Mouse (Mus musculus): ENCODE data around the gene Pramel6. TPM values are rescaled to one million over a fixed set of nuclear protein-coding genes. Genes with fewer than 3 reads are reported as not detected.
"Not testable (repeated sequence)": the region's sequence is repeated elsewhere in the genome, so short reads cannot be mapped to it uniquely, and the experiment has no call there.

The Pramel6 gene
- polyA plus RNA-seq, 1 experiment from 2014 or later: not detected

- Histone ChIP-seq H3K4me3 (ENCODE audit: low read depth, low read length) (no peak overlapping the region), H3K9me3 (ENCODE audit: control insufficient read depth, low read length) (no peaks in the 10 kb centered on the region), H3K27ac (ENCODE audit: low read depth) (no peak overlapping the region), H3K4me1 (replicated peaks; ENCODE audit: control insufficient read depth, insufficient read depth, low read length) (no peaks in the 10 kb centered on the region), H3K4me2 (ENCODE audit: low read length) (no peak overlapping the region), H3K36me3 (ENCODE audit: control insufficient read depth, insufficient read depth, low read length) (no peaks in the 10 kb centered on the region), H3K27me3 (replicated peaks; ENCODE audit: control insufficient read depth, insufficient read depth, low read length) (no peaks in the 10 kb centered on the region), H3K9ac (ENCODE audit: low read length) (no peak overlapping the region)
- WGBS: 90% methylated on average over 4 of the region's 4 CpGs
- no peak for DNase-seq (ENCODE audit: low spot score)
- no peak for ATAC-seq (replicated peaks; ENCODE audit: low FRiP score, low TSS enrichment, low read depth)
Measured at GRCm38 (mm10) chr2:87520651-87521050, 14.3 kb downstream of the Pramel6 start.

- not testable (repeated sequence) for H3K9ac ChIP-seq (ENCODE audit: low read length); DNase-seq (ENCODE audit: low spot score); H3K9me3 ChIP-seq (ENCODE audit: control insufficient read depth, low read length); ATAC-seq (replicated peaks; ENCODE audit: low FRiP score, low TSS enrichment, low read depth); H3K27me3 ChIP-seq (replicated peaks; ENCODE audit: control insufficient read depth, insufficient read depth, low read length); H3K4me1 ChIP-seq (replicated peaks; ENCODE audit: control insufficient read depth, insufficient read depth, low read length); H3K36me3 ChIP-seq (ENCODE audit: control insufficient read depth, insufficient read depth, low read length); H3K27ac ChIP-seq (ENCODE audit: low read depth); H3K4me3 ChIP-seq (ENCODE audit: low read depth, low read length)
- peak overlapping the region; percentile 34 for H3K4me2 ChIP-seq (ENCODE audit: low read length)
- WGBS: 32% methylated on average over 38 of the region's 39 CpGs
Measured at GRCm38 (mm10) chr2:87525899-87526616, 19.7 kb downstream of the Pramel6 start.

- DNase-seq (ENCODE audit: low spot score) (no peak), ATAC-seq (replicated peaks; ENCODE audit: low FRiP score, low TSS enrichment, low read depth) (no peak)
- no peaks in the 10 kb centered on the region for H3K4me1 ChIP-seq (replicated peaks; ENCODE audit: control insufficient read depth, insufficient read depth, low read length)
- no peak within 1 kb of the TSS for H3K27ac ChIP-seq (ENCODE audit: low read depth)
- no peaks in the 10 kb centered on the region for H3K36me3 ChIP-seq (ENCODE audit: control insufficient read depth, insufficient read depth, low read length)
- H3K9ac ChIP-seq (ENCODE audit: low read length): no peak within 1 kb of the TSS
- H3K27me3 ChIP-seq (replicated peaks; ENCODE audit: control insufficient read depth, insufficient read depth, low read length): no peaks in the 10 kb centered on the region
- no peak within 1 kb of the TSS for H3K4me3 ChIP-seq (ENCODE audit: low read depth, low read length)
- no peaks in the 10 kb centered on the region for H3K9me3 ChIP-seq (ENCODE audit: control insufficient read depth, low read length)
- H3K4me2 ChIP-seq (ENCODE audit: low read length): no peak within 1 kb of the TSS
Measured at GRCm38 (mm10) chr2:87531496-87531895, 25.1 kb downstream of the Pramel6 start, which contains the start of gene Olfr153. TSS of gene Olfr153 (plus strand) at chr2:87531796.

DNA sequence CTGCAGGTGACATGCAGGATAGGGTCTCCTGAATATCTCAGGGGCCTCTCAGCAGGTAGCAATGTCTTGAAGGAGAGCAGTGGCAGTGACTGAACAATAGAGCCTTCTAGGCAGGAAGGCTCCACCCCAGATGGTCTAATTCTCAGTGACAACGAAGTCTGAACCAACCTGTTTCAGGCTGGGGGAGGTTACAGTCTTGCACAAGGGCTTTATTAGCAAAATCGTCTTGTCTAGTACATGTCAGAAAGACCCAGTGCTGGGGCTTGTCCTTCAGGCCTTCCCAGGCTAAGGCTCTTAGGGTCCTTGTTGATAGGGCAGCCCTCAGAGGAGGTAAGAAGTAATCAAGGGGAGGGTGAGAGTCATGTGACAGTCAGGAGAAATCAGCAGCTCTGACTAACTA is 28.5 kb downstream of the Pramel6 start:
- DNase-seq (ENCODE audit: low spot score) (no peak), ATAC-seq (replicated peaks; ENCODE audit: low FRiP score, low TSS enrichment, low read depth) (no peak)
- WGBS: 63% methylated on average over 2 of the region's 2 CpGs
- Histone ChIP-seq H3K27me3 (replicated peaks; ENCODE audit: control insufficient read depth, insufficient read depth, low read length) (no peaks in the 10 kb centered on the region), H3K9ac (ENCODE audit: low read length) (no peak overlapping the region), H3K36me3 (ENCODE audit: control insufficient read depth, insufficient read depth, low read length) (no peaks in the 10 kb centered on the region), H3K4me3 (ENCODE audit: low read depth, low read length) (no peak overlapping the region), H3K4me1 (replicated peaks; ENCODE audit: control insufficient read depth, insufficient read depth, low read length) (no peaks in the 10 kb centered on the region), H3K9me3 (ENCODE audit: control insufficient read depth, low read length) (no peaks in the 10 kb centered on the region), H3K27ac (ENCODE audit: low read depth) (no peak overlapping the region), H3K4me2 (ENCODE audit: low read length) (no peak overlapping the region)

- H3K9me3 ChIP-seq (ENCODE audit: control insufficient read depth, low read length): no peaks in the 10 kb centered on the region
- no peaks in the 10 kb centered on the region for H3K4me1 ChIP-seq (replicated peaks; ENCODE audit: control insufficient read depth, insufficient read depth, low read length)
- 89% methylated on average over 1 of the region's 1 CpGs for WGBS
- ATAC-seq (replicated peaks; ENCODE audit: low FRiP score, low TSS enrichment, low read depth) (no peak), DNase-seq (ENCODE audit: low spot score) (no peak)
- no peaks in the 10 kb centered on the region for H3K27me3 ChIP-seq (replicated peaks; ENCODE audit: control insufficient read depth, insufficient read depth, low read length)
- H3K27ac ChIP-seq (ENCODE audit: low read depth): no peak within 1 kb of the TSS
- no peaks in the 10 kb centered on the region for H3K36me3 ChIP-seq (ENCODE audit: control insufficient read depth, insufficient read depth, low read length)
- no peak within 1 kb of the TSS for H3K4me3 ChIP-seq (ENCODE audit: low read depth, low read length)
- no peak within 1 kb of the TSS for H3K4me2 ChIP-seq (ENCODE audit: low read length)
- H3K9ac ChIP-seq (ENCODE audit: low read length): no peak within 1 kb of the TSS
Measured at GRCm38 (mm10) chr2:87545442-87545841, 39.1 kb downstream of the Pramel6 start, which contains the start of gene Olfr1128. TSS of gene Olfr1128 (minus strand) at chr2:87545542.

Other genes starting within 250 kb of the Pramel6 start
- gene Olfr1116, start 239.0 kb upstream of the Pramel6 start, polyA plus RNA-seq (2014; fragmentation: Nextera tagmentation; extraction: Ambion mirVana): not detected in 2 replicates
- not detected in 2 replicates for gene Olfr1118, start 199.0 kb upstream of the Pramel6 start, polyA plus RNA-seq (2014; fragmentation: Nextera tagmentation; extraction: Ambion mirVana)
- not detected in 2 replicates for gene Olfr1120, start 151.8 kb upstream of the Pramel6 start, polyA plus RNA-seq (2014; fragmentation: Nextera tagmentation; extraction: Ambion mirVana)
- gene Olfr1121, start 136.7 kb upstream of the Pramel6 start, polyA plus RNA-seq (2014; fragmentation: Nextera tagmentation; extraction: Ambion mirVana): not detected in 2 replicates
- gene Olfr1122, start 120.7 kb upstream of the Pramel6 start, polyA plus RNA-seq (2014; fragmentation: Nextera tagmentation; extraction: Ambion mirVana): not detected in 2 replicates
- not detected in 2 replicates for gene Olfr1123, start 89.9 kb upstream of the Pramel6 start, polyA plus RNA-seq (2014; fragmentation: Nextera tagmentation; extraction: Ambion mirVana)
- 0.07 TPM in 1 of 2 replicates, not detected in the other for gene Olfr1124, start 76.3 kb upstream of the Pramel6 start, polyA plus RNA-seq (2014; fragmentation: Nextera tagmentation; extraction: Ambion mirVana)
- gene Olfr1126, start 52.6 kb upstream of the Pramel6 start, polyA plus RNA-seq (2014; fragmentation: Nextera tagmentation; extraction: Ambion mirVana): not detected in 2 replicates
- gene Pramel7, start 9.5 kb upstream of the Pramel6 start, polyA plus RNA-seq (2014; fragmentation: Nextera tagmentation; extraction: Ambion mirVana): not detected in 2 replicates
- not detected in 2 replicates for gene Olfr153, start 25.2 kb downstream of the Pramel6 start, polyA plus RNA-seq (2014; fragmentation: Nextera tagmentation; extraction: Ambion mirVana)
- not detected in 2 replicates for gene Olfr1128, start 39.0 kb downstream of the Pramel6 start, polyA plus RNA-seq (2014; fragmentation: Nextera tagmentation; extraction: Ambion mirVana)
- not detected in 2 replicates for gene Olfr1129, start 67.3 kb downstream of the Pramel6 start, polyA plus RNA-seq (2014; fragmentation: Nextera tagmentation; extraction: Ambion mirVana)
- gene Olfr1130, start 99.6 kb downstream of the Pramel6 start, polyA plus RNA-seq (2014; fragmentation: Nextera tagmentation; extraction: Ambion mirVana): not detected in 2 replicates
- not detected in 2 replicates for gene Olfr1131, start 120.5 kb downstream of the Pramel6 start, polyA plus RNA-seq (2014; fragmentation: Nextera tagmentation; extraction: Ambion mirVana)
- gene Olfr1132, start 131.0 kb downstream of the Pramel6 start, polyA plus RNA-seq (2014; fragmentation: Nextera tagmentation; extraction: Ambion mirVana): not detected in 2 replicates
- gene Olfr1133, start 140.8 kb downstream of the Pramel6 start, polyA plus RNA-seq (2014; fragmentation: Nextera tagmentation; extraction: Ambion mirVana): not detected in 2 replicates
- not detected in 2 replicates for gene Olfr1134, start 151.9 kb downstream of the Pramel6 start, polyA plus RNA-seq (2014; fragmentation: Nextera tagmentation; extraction: Ambion mirVana)
- gene Olfr1135, start 167.1 kb downstream of the Pramel6 start, polyA plus RNA-seq (2014; fragmentation: Nextera tagmentation; extraction: Ambion mirVana): not detected in 2 replicates
- gene Olfr1136, start 187.4 kb downstream of the Pramel6 start, polyA plus RNA-seq (2014; fragmentation: Nextera tagmentation; extraction: Ambion mirVana): not detected in 2 replicates
- gene Olfr1137, start 206.6 kb downstream of the Pramel6 start, polyA plus RNA-seq (2014; fragmentation: Nextera tagmentation; extraction: Ambion mirVana): not detected in 2 replicates
- not detected in 2 replicates for gene Olfr1138, start 233.4 kb downstream of the Pramel6 start, polyA plus RNA-seq (2014; fragmentation: Nextera tagmentation; extraction: Ambion mirVana)
- gene Olfr1140, start 237.2 kb downstream of the Pramel6 start, polyA plus RNA-seq (2014; fragmentation: Nextera tagmentation; extraction: Ambion mirVana): not detected in 2 replicates
- gene Olfr1141, start 247.4 kb downstream of the Pramel6 start, polyA plus RNA-seq (2014; fragmentation: Nextera tagmentation; extraction: Ambion mirVana): not detected in 2 replicates

All from intestine, embryonic 14.5 days (tissue).